Mouse (Mus musculus): ENCODE measurements at regions not wholly inside any gene's neighbourhood (a gene's known extent, or its start where the extent isn't known, plus 50 kb on each side); places are given as distances from the start of the nearest gene placed in this dataset.

GRCm38 (mm10) chr12:107749381-107750085 lies 253.9 kb downstream of the Bcl11b start:
- H3K4me3 ChIP-seq (replicated peaks; ENCODE audit: low read length): no peak overlapping the region
- no peak overlapping the region for H3K27ac ChIP-seq (ENCODE audit: low read length)
- no peaks in the 10 kb centered on the region for H3K27me3 ChIP-seq (ENCODE audit: control insufficient read depth, insufficient read depth, low read length)
- no peaks in the 10 kb centered on the region for H3K9me3 ChIP-seq (replicated peaks; ENCODE audit: control insufficient read depth, low read length)
- H3K4me2 ChIP-seq (ENCODE audit: low read depth, low read length): no peak overlapping the region
- peaks cover 13% of the 10 kb centered on the region for H3K4me1 ChIP-seq (ENCODE audit: control insufficient read depth, insufficient read depth, low read length)
- ATAC-seq (ENCODE audit: insufficient read depth, low FRiP score): no peak
- WGBS: 70% methylated on average over 11 of the region's 11 CpGs
- no peaks in the 10 kb centered on the region for H3K36me3 ChIP-seq (ENCODE audit: control insufficient read depth, insufficient read depth, low read length)
- H3K9ac ChIP-seq (ENCODE audit: low read length): no peak overlapping the region

DNA sequence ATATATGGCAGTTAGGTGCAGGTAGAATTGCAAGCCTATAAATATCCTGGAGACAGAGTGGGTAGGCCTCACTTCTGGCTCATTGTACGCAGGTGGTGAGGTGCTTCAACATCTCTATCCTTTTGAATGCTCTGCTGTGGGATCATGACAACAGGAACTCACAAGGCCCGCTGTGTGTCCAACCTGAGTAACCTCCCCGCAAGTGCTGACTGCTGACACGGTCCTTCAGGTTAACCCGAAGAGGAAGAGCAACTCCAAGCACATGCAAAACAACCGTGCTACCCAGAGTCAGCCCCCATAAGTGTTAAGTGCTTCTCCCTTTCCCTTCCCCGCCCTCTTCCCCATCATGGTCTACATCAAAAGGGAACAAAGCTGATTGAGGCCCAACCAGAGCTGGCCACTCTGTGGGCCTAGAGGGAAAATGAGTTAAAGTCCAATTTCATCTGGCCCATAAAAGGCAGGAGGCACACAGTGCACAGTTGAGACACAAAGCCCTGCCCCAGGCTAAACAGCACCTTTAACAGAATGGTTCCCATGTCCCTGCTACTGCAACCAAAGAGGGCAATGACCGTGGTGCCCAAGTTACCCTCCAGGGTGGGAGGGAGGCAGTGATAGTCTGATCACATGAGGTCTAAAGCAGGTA lies 253.0 kb downstream of the Bcl11b start:
- peaks cover 13% of the 10 kb centered on the region for H3K4me1 ChIP-seq (ENCODE audit: control insufficient read depth, insufficient read depth, low read length)
- H3K27ac ChIP-seq (ENCODE audit: low read length): no peak overlapping the region
- no peaks in the 10 kb centered on the region for H3K9me3 ChIP-seq (replicated peaks; ENCODE audit: control insufficient read depth, low read length)
- H3K36me3 ChIP-seq (ENCODE audit: control insufficient read depth, insufficient read depth, low read length): no peaks in the 10 kb centered on the region
- ATAC-seq (ENCODE audit: insufficient read depth, low FRiP score): no peak
- H3K4me2 ChIP-seq (ENCODE audit: low read depth, low read length): no peak overlapping the region
- H3K9ac ChIP-seq (ENCODE audit: low read length): no peak overlapping the region
- 81% methylated on average over 8 of the region's 8 CpGs for WGBS
- H3K4me3 ChIP-seq (replicated peaks; ENCODE audit: low read length): no peak overlapping the region
- no peaks in the 10 kb centered on the region for H3K27me3 ChIP-seq (ENCODE audit: control insufficient read depth, insufficient read depth, low read length)

DNA sequence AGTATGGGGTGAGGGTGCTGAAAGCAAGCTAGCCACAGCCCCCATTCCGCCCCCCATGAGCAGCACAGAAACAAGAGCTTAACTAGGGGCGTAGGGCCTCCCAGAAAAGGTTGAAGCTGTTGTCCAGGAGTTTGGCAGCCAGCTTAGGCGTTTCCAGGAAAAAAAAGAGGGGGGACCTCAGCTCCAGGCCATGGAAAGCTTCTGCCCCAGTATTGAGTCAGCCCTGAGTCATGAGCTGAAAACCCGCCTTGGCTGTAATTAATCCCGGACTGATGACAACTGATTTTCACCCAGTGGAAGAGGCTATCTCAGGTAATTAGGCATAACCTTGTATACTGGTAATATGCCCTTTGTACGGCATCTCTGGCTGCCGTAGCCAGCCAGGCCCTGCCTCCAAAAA lies 251.3 kb downstream of the Bcl11b start:
- no peaks in the 10 kb centered on the region for H3K9me3 ChIP-seq (replicated peaks; ENCODE audit: control insufficient read depth, low read length)
- H3K4me1 ChIP-seq (ENCODE audit: control insufficient read depth, insufficient read depth, low read length): peaks cover 22% of the 10 kb centered on the region
- H3K36me3 ChIP-seq (ENCODE audit: control insufficient read depth, insufficient read depth, low read length): no peaks in the 10 kb centered on the region
- no peak overlapping the region for H3K9ac ChIP-seq (ENCODE audit: low read length)
- H3K4me3 ChIP-seq (replicated peaks; ENCODE audit: low read length): no peak overlapping the region
- no peak for ATAC-seq (ENCODE audit: insufficient read depth, low FRiP score)
- H3K27ac ChIP-seq (ENCODE audit: low read length): peak overlapping the region; percentile 54; the same call in 1 of the 2 replicates
- 52% methylated on average over 7 of the region's 7 CpGs for WGBS
- H3K27me3 ChIP-seq (ENCODE audit: control insufficient read depth, insufficient read depth, low read length): no peaks in the 10 kb centered on the region
- no peak overlapping the region for H3K4me2 ChIP-seq (ENCODE audit: low read depth, low read length)

GRCm38 (mm10) chr12:107752587-107752986 lies 250.8 kb downstream of the Bcl11b start:
- no peak overlapping the region for H3K4me3 ChIP-seq (replicated peaks; ENCODE audit: low read length)
- ATAC-seq (ENCODE audit: insufficient read depth, low FRiP score): no peak
- H3K9me3 ChIP-seq (replicated peaks; ENCODE audit: control insufficient read depth, low read length): no peaks in the 10 kb centered on the region
- WGBS: 25% methylated on average over 8 of the region's 8 CpGs
- H3K36me3 ChIP-seq (ENCODE audit: control insufficient read depth, insufficient read depth, low read length): no peaks in the 10 kb centered on the region
- peak overlapping the region; percentile 54; the same call in 1 of the 2 replicates for H3K27ac ChIP-seq (ENCODE audit: low read length)
- no peak overlapping the region for H3K9ac ChIP-seq (ENCODE audit: low read length)
- peaks cover 24% of the 10 kb centered on the region for H3K4me1 ChIP-seq (ENCODE audit: control insufficient read depth, insufficient read depth, low read length)
- no peaks in the 10 kb centered on the region for H3K27me3 ChIP-seq (ENCODE audit: control insufficient read depth, insufficient read depth, low read length)
- H3K4me2 ChIP-seq (ENCODE audit: low read depth, low read length): no peak overlapping the region; the same call in 1 of the 2 replicates

DNA sequence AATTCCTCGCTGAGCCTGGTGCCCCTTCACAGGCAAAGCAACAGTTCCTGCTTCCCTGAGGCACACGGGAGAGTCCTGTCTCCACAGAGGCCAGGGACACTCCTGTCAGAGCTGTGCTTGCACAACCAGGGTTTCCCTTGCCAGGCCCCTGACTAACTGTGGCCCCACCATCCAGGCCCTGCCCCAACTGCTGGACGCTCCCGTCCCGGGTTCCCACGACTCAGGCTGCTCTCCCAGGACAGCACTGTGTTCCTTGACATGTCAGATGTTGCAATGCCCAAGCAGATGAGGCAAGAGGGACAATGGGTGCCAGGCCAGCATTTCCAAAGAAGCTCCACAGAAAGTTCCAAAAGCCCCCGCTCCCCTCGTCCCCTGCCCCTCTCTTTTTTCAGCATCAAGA lies 250.4 kb downstream of the Bcl11b start:
- WGBS: 48% methylated on average over 8 of the region's 8 CpGs
- Histone ChIP-seq H3K4me3 (replicated peaks; ENCODE audit: low read length) (no peak overlapping the region), H3K9ac (ENCODE audit: low read length) (no peak overlapping the region), H3K36me3 (ENCODE audit: control insufficient read depth, insufficient read depth, low read length) (no peaks in the 10 kb centered on the region), H3K27me3 (ENCODE audit: control insufficient read depth, insufficient read depth, low read length) (no peaks in the 10 kb centered on the region), H3K4me2 (ENCODE audit: low read depth, low read length) (no peak overlapping the region), H3K4me1 (ENCODE audit: control insufficient read depth, insufficient read depth, low read length) (peaks cover 24% of the 10 kb centered on the region), H3K27ac (ENCODE audit: low read length) (peak overlapping the region; percentile 54; the same call in 1 of the 2 replicates), H3K9me3 (replicated peaks; ENCODE audit: control insufficient read depth, low read length) (no peaks in the 10 kb centered on the region)
- ATAC-seq (ENCODE audit: insufficient read depth, low FRiP score): 0 out of 2 replicates have a peak, but pooled peaks have one; percentile 7

DNA sequence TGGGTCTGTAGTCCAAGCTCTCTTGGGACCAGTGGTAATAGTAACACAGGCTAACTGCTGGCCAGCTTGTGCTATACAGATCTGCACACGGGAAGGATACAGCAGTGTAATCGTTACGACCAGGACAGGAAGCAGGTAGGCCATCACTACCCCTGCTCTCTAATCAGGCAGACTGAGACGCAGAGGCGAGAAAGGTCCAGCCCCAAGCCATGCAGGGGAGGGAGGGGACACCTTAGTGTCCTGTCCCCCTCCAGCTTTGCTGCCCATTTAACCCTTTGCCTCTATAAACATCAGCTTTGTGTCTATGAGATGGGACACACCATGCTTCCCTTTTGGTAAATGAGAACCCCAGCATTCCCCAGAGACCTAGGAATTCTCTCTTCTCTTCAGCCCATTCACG lies 249.9 kb downstream of the Bcl11b start:
- peaks cover 29% of the 10 kb centered on the region for H3K4me1 ChIP-seq (ENCODE audit: control insufficient read depth, insufficient read depth, low read length)
- no peak overlapping the region for H3K27ac ChIP-seq (ENCODE audit: low read length)
- 73% methylated on average over 6 of the region's 6 CpGs for WGBS
- no peaks in the 10 kb centered on the region for H3K36me3 ChIP-seq (ENCODE audit: control insufficient read depth, insufficient read depth, low read length)
- H3K9ac ChIP-seq (ENCODE audit: low read length): no peak overlapping the region
- no peak overlapping the region for H3K4me3 ChIP-seq (replicated peaks; ENCODE audit: low read length)
- ATAC-seq (ENCODE audit: insufficient read depth, low FRiP score): no peak
- no peaks in the 10 kb centered on the region for H3K9me3 ChIP-seq (replicated peaks; ENCODE audit: control insufficient read depth, low read length)
- H3K4me2 ChIP-seq (ENCODE audit: low read depth, low read length): no peak overlapping the region
- no peaks in the 10 kb centered on the region for H3K27me3 ChIP-seq (ENCODE audit: control insufficient read depth, insufficient read depth, low read length)

DNA sequence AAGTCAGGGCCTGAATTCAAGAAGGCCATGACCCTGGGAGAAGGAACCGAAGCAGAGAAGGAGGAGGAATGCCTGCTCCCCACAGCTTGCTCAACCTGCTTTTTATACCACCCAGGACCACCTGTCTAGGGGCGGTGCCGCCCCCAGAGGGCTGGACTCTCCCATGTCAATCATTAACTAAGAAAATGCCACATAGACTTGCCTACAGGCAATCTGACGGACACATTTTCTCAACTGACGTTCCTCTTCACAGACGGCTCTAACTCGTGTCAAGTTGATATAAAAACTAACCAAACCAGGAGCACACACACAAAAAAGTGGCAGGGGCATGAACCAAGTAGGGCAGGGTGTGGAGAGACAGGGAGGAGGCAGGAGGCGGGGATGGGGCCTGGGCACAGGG lies 248.5 kb downstream of the Bcl11b start:
- H3K4me2 ChIP-seq (ENCODE audit: low read depth, low read length): no peak overlapping the region
- H3K27me3 ChIP-seq (ENCODE audit: control insufficient read depth, insufficient read depth, low read length): no peaks in the 10 kb centered on the region
- no peaks in the 10 kb centered on the region for H3K9me3 ChIP-seq (replicated peaks; ENCODE audit: control insufficient read depth, low read length)
- peaks cover 32% of the 10 kb centered on the region for H3K4me1 ChIP-seq (ENCODE audit: control insufficient read depth, insufficient read depth, low read length)
- H3K27ac ChIP-seq (ENCODE audit: low read length): peak overlapping the region; percentile 85
- no peak overlapping the region for H3K9ac ChIP-seq (ENCODE audit: low read length)
- WGBS: 60% methylated on average over 8 of the region's 8 CpGs
- H3K36me3 ChIP-seq (ENCODE audit: control insufficient read depth, insufficient read depth, low read length): no peaks in the 10 kb centered on the region
- H3K4me3 ChIP-seq (replicated peaks; ENCODE audit: low read length): no peak overlapping the region
- peak; percentile 22; the same call in 1 of the 2 replicates for ATAC-seq (ENCODE audit: insufficient read depth, low FRiP score)

DNA sequence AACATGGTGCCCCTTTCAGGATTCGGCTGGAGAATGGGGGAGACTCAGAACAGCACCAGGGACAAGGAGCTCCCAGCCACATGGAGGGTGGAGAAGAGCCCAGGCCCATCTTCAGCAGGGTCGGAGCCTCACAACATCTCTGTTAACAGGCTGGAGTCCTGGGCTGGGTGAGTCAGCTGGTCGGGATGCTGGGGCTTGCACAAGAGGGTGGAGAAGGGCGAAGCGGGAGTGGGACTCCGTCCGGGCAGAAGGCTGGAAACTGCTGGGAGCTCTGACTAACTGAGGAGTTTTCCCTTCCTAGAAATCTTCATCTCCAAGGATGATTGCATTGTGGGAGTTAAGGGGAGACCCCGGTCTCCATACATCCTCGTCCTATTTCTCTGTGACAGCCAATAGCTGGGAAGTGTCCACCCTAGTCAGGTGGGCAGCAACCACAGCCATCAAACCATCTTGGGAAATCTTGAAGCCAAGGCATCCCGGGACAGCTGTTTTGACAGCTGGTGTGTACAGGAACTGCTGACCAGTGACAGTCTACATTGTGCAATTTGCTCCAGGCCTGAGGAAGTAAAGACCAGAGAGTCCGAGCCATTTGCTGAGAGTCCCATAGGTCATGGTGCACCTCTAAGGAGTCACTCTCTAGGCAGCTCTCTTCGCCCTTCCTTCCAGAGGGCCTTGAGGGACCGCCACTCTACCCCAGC lies 247.4 kb downstream of the Bcl11b start:
- Histone ChIP-seq H3K4me3 (replicated peaks; ENCODE audit: low read length) (no peak overlapping the region), H3K36me3 (ENCODE audit: control insufficient read depth, insufficient read depth, low read length) (no peaks in the 10 kb centered on the region), H3K27ac (ENCODE audit: low read length) (peak overlapping the region; percentile 85), H3K9ac (ENCODE audit: low read length) (no peak overlapping the region), H3K4me2 (ENCODE audit: low read depth, low read length) (no peak overlapping the region), H3K4me1 (ENCODE audit: control insufficient read depth, insufficient read depth, low read length) (peaks cover 32% of the 10 kb centered on the region), H3K9me3 (replicated peaks; ENCODE audit: control insufficient read depth, low read length) (no peaks in the 10 kb centered on the region), H3K27me3 (ENCODE audit: control insufficient read depth, insufficient read depth, low read length) (no peaks in the 10 kb centered on the region)
- WGBS: 83% methylated on average over 13 of the region's 13 CpGs
- ATAC-seq (ENCODE audit: insufficient read depth, low FRiP score): no peak

DNA sequence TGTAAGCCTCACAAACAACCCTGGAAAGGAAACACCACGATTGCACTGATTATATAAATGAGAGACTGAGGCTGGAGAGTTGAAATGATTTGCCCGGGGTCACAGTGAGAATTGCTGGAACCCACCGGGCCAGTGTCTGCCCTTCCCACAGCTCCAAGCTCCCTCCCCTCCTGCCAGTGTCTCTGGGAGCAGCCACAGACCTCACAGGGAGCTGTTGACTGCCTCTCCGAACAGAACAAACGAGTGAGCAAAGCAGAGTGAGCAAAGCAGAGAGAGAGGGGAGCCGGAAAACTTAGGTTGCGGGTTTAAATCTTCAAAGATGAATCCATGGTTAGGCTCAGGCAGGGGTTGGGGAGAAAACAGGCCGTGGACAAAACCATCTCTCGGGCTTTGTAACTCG lies 246.2 kb downstream of the Bcl11b start:
- Histone ChIP-seq H3K9ac (ENCODE audit: low read length) (0 out of 2 replicates have a peak overlapping the region, but pooled peaks have one; percentile 11), H3K4me3 (replicated peaks; ENCODE audit: low read length) (no peak overlapping the region), H3K27me3 (ENCODE audit: control insufficient read depth, insufficient read depth, low read length) (no peaks in the 10 kb centered on the region), H3K4me1 (ENCODE audit: control insufficient read depth, insufficient read depth, low read length) (peaks cover 32% of the 10 kb centered on the region), H3K9me3 (replicated peaks; ENCODE audit: control insufficient read depth, low read length) (no peaks in the 10 kb centered on the region), H3K27ac (ENCODE audit: low read length) (0 out of 2 replicates have a peak overlapping the region, but pooled peaks have one; percentile 4), H3K36me3 (ENCODE audit: control insufficient read depth, insufficient read depth, low read length) (no peaks in the 10 kb centered on the region), H3K4me2 (ENCODE audit: low read depth, low read length) (no peak overlapping the region)
- ATAC-seq (ENCODE audit: insufficient read depth, low FRiP score): no peak
- 34% methylated on average over 10 of the region's 10 CpGs for WGBS
